In the genomic region with DNA sequence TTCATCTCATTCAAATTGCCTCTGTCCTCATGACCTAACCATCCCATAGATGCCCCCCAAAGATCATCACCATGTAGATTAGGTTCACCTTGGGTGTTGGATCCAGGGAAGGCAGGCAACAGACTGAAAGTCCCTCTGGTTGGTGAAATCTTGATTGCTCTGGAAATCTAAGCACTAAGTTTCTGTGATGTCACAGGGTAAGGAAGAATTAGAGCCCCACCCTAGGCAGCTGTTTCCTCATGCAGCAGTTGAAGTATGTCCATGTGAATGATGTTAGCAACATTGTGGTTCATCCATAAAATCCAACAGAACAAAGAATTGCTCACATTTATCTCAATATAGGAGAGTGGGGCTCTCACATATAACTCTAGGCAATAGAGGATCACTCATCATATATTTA, we compare ENCODE assay signal across 23 mouse cellular contexts.
A peak's percentile ranks its signal among the peaks of the same experiment; 100 is the strongest.
DNase-seq lines count a peak whose midpoint lies in the region; ATAC-seq and TF ChIP-seq lines count a peak whose summit lies in the region.
"Had no signal": no experiment of that assay in that cellular context is flagged by ENCODE, and none has a peak within 500 bp of the region (broad histone marks: within the 10 kb centered on the region; RNA-seq: fewer than 3 reads in every experiment).

No protein-coding gene starts in this region.

- H3K27me3 ChIP-seq in heart, adult 2 months (ENCODE audit: control insufficient read depth, insufficient read depth, low read length): no peaks in the 10 kb centered on the region
- H3K27me3 ChIP-seq in lung, postnatal 0 days (replicated peaks; ENCODE audit: insufficient read depth, low read length): no peaks in the 10 kb centered on the region
- H3K27me3 ChIP-seq in testis, adult 2 months (ENCODE audit: control insufficient read depth, insufficient read depth, low read length): no peaks in the 10 kb centered on the region
- H3K27me3 ChIP-seq: forebrain, embryonic 13.5 days; heart, embryonic 13.5 days; hindbrain, embryonic 13.5 days; intestine, embryonic 15.5 days had no signal

- no peak overlapping the region; the same call in 1 of the 2 replicates for H3K9ac ChIP-seq in heart, adult 2 months (ENCODE audit: low read depth, low read length)
- H3K9ac ChIP-seq in lung, postnatal 0 days (replicated peaks; ENCODE audit: low read depth): no peak overlapping the region
- H3K9ac ChIP-seq: forebrain, embryonic 13.5 days; heart, embryonic 13.5 days; hindbrain, embryonic 13.5 days; intestine, embryonic 15.5 days had no signal

- no peak overlapping the region for H3K4me3 ChIP-seq in heart, adult 2 months
- no peak overlapping the region for H3K4me3 ChIP-seq in lung, postnatal 0 days (ENCODE audit: low read depth, low read length)
- H3K4me3 ChIP-seq in testis, adult 2 months (ENCODE audit: control insufficient read depth, low read depth, low read length): peak overlapping the region; percentile 14; the same call in 1 of the 2 replicates
- H3K4me3 ChIP-seq: forebrain, embryonic 10.5 days; forebrain, embryonic 13.5 days; heart, embryonic 13.5 days; hindbrain, embryonic 10.5 days; hindbrain, embryonic 13.5 days; intestine, embryonic 15.5 days had no signal

- no peaks in the 10 kb centered on the region for H3K79me2 ChIP-seq in heart, adult 2 months (replicated peaks; ENCODE audit: control insufficient read depth, insufficient read depth, low read length)

- ATAC-seq in lung, postnatal 0 days: no peak
- ATAC-seq: CD4-positive, CD25-positive, alpha-beta regulatory T cell, adult 4 months; forebrain, embryonic 13.5 days; forebrain, embryonic 16.5 days; hindbrain, embryonic 16.5 days; intestine, embryonic 15.5 days had no signal

- 0 out of 2 replicates have a peak, but pooled peaks have one; percentile 16 for TF ChIP-seq POLR2A in heart, adult 2 months (IDR thresholded peaks at IDR 0.05; ENCODE audit: insufficient read depth, low read depth, low read length)
- no peak for TF ChIP-seq POLR2A in testis, adult 2 months (IDR thresholded peaks at IDR 0.05; ENCODE audit: control insufficient read depth, low read depth, low read length)

- intact Hi-C loops in heart, adult 2 months (cut with DNase I): no loop called here
- intact Hi-C loops in heart, postnatal 10 days (cut with DNase I): no loop called here

- H3K4me1 ChIP-seq in heart, adult 2 months (ENCODE audit: control insufficient read depth, insufficient read depth, low read length): peaks cover 5% of the 10 kb centered on the region
- no peaks in the 10 kb centered on the region for H3K4me1 ChIP-seq in lung, postnatal 0 days (ENCODE audit: insufficient read depth, low read depth, low read length)
- no peaks in the 10 kb centered on the region for H3K4me1 ChIP-seq in testis, adult 2 months (ENCODE audit: control insufficient read depth, insufficient read depth, low read length)
- H3K4me1 ChIP-seq: heart, embryonic 13.5 days; intestine, embryonic 15.5 days had no signal

- TF ChIP-seq EP300 in heart, adult 2 months (IDR thresholded peaks at IDR 0.05; ENCODE audit: insufficient read depth, low read depth, low read length): no peak
- no peak for TF ChIP-seq EP300 in lung, postnatal 0 days (IDR thresholded peaks at IDR 0.05)

- no peak for TF ChIP-seq CTCF in heart, adult 2 months (IDR thresholded peaks at IDR 0.05)
- TF ChIP-seq CTCF in lung, postnatal 0 days (IDR thresholded peaks at IDR 0.05): no peak
- no peak for TF ChIP-seq CTCF in testis, adult 2 months (IDR thresholded peaks at IDR 0.05; ENCODE audit: control insufficient read depth, insufficient read depth, insufficient replicate concordance, low read depth, low read length)

- no peaks in the 10 kb centered on the region for H3K36me3 ChIP-seq in heart, adult 2 months (ENCODE audit: control insufficient read depth, insufficient read depth, low read length)
- H3K36me3 ChIP-seq in lung, postnatal 0 days (ENCODE audit: insufficient read depth, low read length): no peaks in the 10 kb centered on the region
- H3K36me3 ChIP-seq in testis, adult 2 months (ENCODE audit: control insufficient read depth, insufficient read depth, low read length): no peaks in the 10 kb centered on the region
- H3K36me3 ChIP-seq: forebrain, embryonic 10.5 days; heart, embryonic 13.5 days; hindbrain, embryonic 10.5 days; hindbrain, embryonic 13.5 days; intestine, embryonic 15.5 days had no signal

- no peaks in the 10 kb centered on the region for H3K9me3 ChIP-seq in lung, postnatal 0 days (ENCODE audit: low read length)
- H3K9me3 ChIP-seq: forebrain, embryonic 10.5 days; forebrain, embryonic 13.5 days; heart, embryonic 13.5 days; hindbrain, embryonic 10.5 days; hindbrain, embryonic 13.5 days; intestine, embryonic 15.5 days had no signal

- peak overlapping the region; percentile 57 for H3K27ac ChIP-seq in heart, adult 2 months
- H3K27ac ChIP-seq in lung, postnatal 0 days (ENCODE audit: low read length): no peak overlapping the region
- H3K27ac ChIP-seq in testis, adult 2 months (ENCODE audit: control insufficient read depth, insufficient read depth, low read depth, low read length): no peak overlapping the region
- H3K27ac ChIP-seq: forebrain, embryonic 10.5 days; forebrain, embryonic 13.5 days; heart, embryonic 13.5 days; hindbrain, embryonic 10.5 days; hindbrain, embryonic 13.5 days; intestine, embryonic 15.5 days had no signal

- H3K4me2 ChIP-seq in lung, postnatal 0 days (replicated peaks; ENCODE audit: low read depth, low read length): no peak overlapping the region
- H3K4me2 ChIP-seq: forebrain, embryonic 13.5 days; heart, embryonic 13.5 days; hindbrain, embryonic 13.5 days; intestine, embryonic 15.5 days had no signal

- no peak for DNase-seq in heart, adult 2 months
- no peak for DNase-seq in heart, postnatal 10 days
- peak; percentile 37 for DNase-seq in lung, postnatal 0 days (ENCODE audit: low spot score)
- no peak for DNase-seq in lung, postnatal 10 days
- DNase-seq in testis, postnatal 14 days (ENCODE audit: low spot score): no peak
- DNase-seq: adrenal gland, adult 2 months; adrenal gland, postnatal 14 days; cerebellum, adult 11-12 months; cerebellum, adult 8-10 months; cerebellum, postnatal 10 days; cerebellum, postnatal 36 days; embryo, embryonic 11 days; gastrocnemius, postnatal 14 days had no signal
